Mouse (Mus musculus) intestine, embryonic 14.5 days (tissue): ENCODE data around the gene Mbtps1. TPM values are rescaled to one million over a fixed set of nuclear protein-coding genes. Genes with fewer than 3 reads are reported as not detected.

Source experiments
- ATAC-seq: fragments of 200-750 bp; cut with Nextera tagmentation; replicated peaks from 2 replicates; pipeline ENCODE4 v1.8.0; 2017; ENCODE audit warnings: low read depth, moderate number of reproducible peaks, moderate TSS enrichment, moderate library complexity; ENCODE audit not compliant: low FRiP score, low TSS enrichment
- DNase-seq: peaks from one replicate; pipeline ENCODE4 v3.0.0-alpha.2; 2018; ENCODE audit warnings: low spot score
- H3K27ac ChIP-seq: fragments of 300-500 bp; sonication (generic); 2 replicates; pipeline ENCODE4 v1.5.1; 2014; ENCODE audit warnings: low read depth, mild to moderate bottlenecking, control low read depth
- H3K27me3 ChIP-seq: fragments of 300-500 bp; sonication (generic); replicated peaks from 2 replicates; pipeline ENCODE4 v1.6.1; 2014; ENCODE audit warnings: low read length, control low read depth; ENCODE audit not compliant: control insufficient read depth, insufficient read depth
- H3K36me3 ChIP-seq: fragments of 300-500 bp; sonication (generic); 2 replicates; pipeline ENCODE4 v1.6.1; 2014; ENCODE audit warnings: low read length, control low read depth; ENCODE audit not compliant: control insufficient read depth, insufficient read depth
- H3K4me1 ChIP-seq: fragments of 300-500 bp; sonication (generic); replicated peaks from 2 replicates; pipeline ENCODE4 v1.6.1; 2014; ENCODE audit warnings: low read length, control low read depth, mixed read lengths; ENCODE audit not compliant: control insufficient read depth, insufficient read depth
- H3K4me2 ChIP-seq: fragments of 300-500 bp; sonication (generic); 2 replicates; pipeline ENCODE4 v1.6.1; 2014; ENCODE audit warnings: low read length
- H3K4me3 ChIP-seq: fragments of 300-500 bp; sonication (generic); 2 replicates; pipeline ENCODE4 v1.5.1; 2014; ENCODE audit warnings: low read depth, low read length, control low read depth, mixed read lengths
- H3K9ac ChIP-seq: fragments of 300-500 bp; sonication (generic); 2 replicates; pipeline ENCODE4 v1.6.1; 2014; ENCODE audit warnings: mild to moderate bottlenecking, low read length
- H3K9me3 ChIP-seq: fragments of 300-500 bp; sonication (generic); 2 replicates; pipeline ENCODE4 v1.6.1; 2016; ENCODE audit warnings: low read length, control low read depth; ENCODE audit not compliant: control insufficient read depth
- WGBS: fragments of 180-500 bp; shearing (Covaris S2); extraction: QIAGEN DNeasy Blood & Tissue Kit; methylation state at CpG from one replicate; pipeline ENCODE4 v1.1.7; 2014; 5-methylcytosine and 5-hydroxymethylcytosine counted together
- polyA plus RNA-seq: library from polyadenylated mRNA; unstranded; fragments of >200 nt; fragmentation: Nextera tagmentation; extraction: Ambion mirVana; gene quantifications from 2 replicates; pipeline ENCODE4 v1.2.1, GENCODE M21; 2014

Gene Mbtps1
- polyA plus RNA-seq, 1 experiment from 2014 or later: 107 TPM

DNA sequence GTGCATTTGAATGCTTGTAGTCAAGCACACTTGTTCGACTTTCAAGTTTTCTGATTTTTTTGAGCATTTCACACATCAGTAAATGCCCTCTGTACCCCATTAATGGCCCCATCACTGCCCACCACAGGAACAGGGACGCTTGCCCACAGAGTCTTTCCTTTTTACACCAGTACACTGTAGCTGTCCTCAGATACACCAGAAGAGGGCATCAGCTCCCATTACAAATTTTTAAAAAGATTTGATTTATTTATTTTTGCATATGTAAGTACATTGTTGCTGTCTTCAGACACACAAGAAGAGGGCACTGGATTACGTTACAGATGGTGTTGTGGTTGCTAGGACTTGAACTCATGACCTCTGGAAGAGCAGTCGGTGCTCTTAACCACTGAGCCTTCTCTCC, 29.8 kb upstream of the Mbtps1 start:
- DNase-seq (no peak), ATAC-seq (no peak)
- H3K4me2 ChIP-seq: no peak overlapping the region
- no peaks in the 10 kb centered on the region for H3K27me3 ChIP-seq
- no peak overlapping the region for H3K4me3 ChIP-seq
- 0 out of 2 replicates have a peak, but pooled peaks cover 4% of the 10 kb centered on the region for H3K4me1 ChIP-seq
- no peak overlapping the region for H3K27ac ChIP-seq
- WGBS: 65% methylated on average over 4 of the region's 4 CpGs
- no peaks in the 10 kb centered on the region for H3K9me3 ChIP-seq
- H3K36me3 ChIP-seq: no peaks in the 10 kb centered on the region
- H3K9ac ChIP-seq: no peak overlapping the region

DNA sequence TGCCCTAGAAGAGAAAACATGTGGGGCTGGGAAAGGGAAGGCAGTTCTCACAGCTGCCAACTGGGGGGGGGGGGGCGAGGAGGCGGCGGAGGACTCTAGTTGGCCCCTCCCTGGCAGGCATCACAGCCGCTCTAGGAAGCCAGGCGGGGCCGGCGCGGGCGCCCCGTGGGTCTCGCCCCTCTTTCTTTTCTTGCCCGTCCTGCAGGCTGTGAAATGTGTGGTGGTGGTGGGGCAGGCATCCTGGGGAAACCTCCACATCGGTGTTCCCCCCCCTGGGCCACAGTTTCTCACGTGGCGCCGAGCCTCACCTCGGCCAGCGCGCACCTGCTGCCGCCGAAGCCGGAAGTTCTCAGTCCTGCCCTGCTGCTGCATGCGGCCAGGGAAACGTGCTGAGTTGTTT, 27.4 kb upstream of the Mbtps1 start:
- WGBS: 18% methylated on average over 23 of the region's 24 CpGs
- no peak for DNase-seq
- no peak for ATAC-seq
- H3K4me3 ChIP-seq: peak overlapping the region; percentile 27
- H3K27ac ChIP-seq: no peak overlapping the region
- no peaks in the 10 kb centered on the region for H3K36me3 ChIP-seq
- no peaks in the 10 kb centered on the region for H3K27me3 ChIP-seq
- peak overlapping the region; percentile 22; the same call in 1 of the 2 replicates for H3K9ac ChIP-seq
- H3K4me2 ChIP-seq: peak overlapping the region; percentile 49
- H3K4me1 ChIP-seq: 0 out of 2 replicates have a peak, but pooled peaks cover 4% of the 10 kb centered on the region
- no peaks in the 10 kb centered on the region for H3K9me3 ChIP-seq

DNA sequence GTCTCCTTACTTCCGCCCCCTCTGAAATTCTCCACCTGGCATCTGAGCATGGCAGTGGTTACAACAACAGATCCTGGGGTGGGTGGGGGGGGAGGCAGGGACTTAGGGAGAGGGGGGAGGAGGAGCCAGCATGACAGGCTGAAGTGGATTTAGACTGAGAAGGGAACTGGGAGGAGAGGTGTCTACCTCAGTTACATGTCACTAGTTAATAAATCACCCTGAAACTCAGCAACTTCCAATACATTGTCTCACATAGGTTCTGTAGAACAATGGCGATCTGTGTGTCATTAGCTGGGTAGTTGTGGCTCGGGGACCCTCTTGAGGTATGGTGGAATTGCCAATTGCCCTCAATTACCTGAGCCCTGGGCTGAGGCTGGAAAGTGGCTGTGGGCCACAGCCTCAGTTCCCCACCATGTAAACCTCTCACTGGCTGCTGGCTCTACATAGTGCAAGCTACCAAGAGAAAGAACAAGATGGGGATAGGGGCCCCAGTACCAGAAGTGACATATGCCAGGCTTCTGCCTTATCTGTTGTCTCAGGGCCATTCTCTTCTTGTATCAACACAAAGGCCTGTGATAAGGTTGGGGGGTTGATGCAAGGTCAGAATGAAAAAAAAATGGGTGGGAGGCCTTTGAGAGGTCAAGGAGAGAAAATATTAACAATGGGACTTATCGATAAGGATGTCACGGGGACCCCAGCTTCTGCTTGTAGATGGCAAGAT, 22.1 kb upstream of the Mbtps1 start:
- Histone ChIP-seq H3K27me3 (peaks cover 7% of the 10 kb centered on the region; the same call in 1 of the 2 replicates), H3K27ac (peak overlapping the region; percentile 27; the same call in 1 of the 2 replicates), H3K9ac (no peak overlapping the region), H3K4me3 (no peak overlapping the region), H3K9me3 (no peaks in the 10 kb centered on the region), H3K36me3 (no peaks in the 10 kb centered on the region), H3K4me2 (no peak overlapping the region), H3K4me1 (no peaks in the 10 kb centered on the region; the same call in 1 of the 2 replicates)
- ATAC-seq (peak; percentile 21; the same call in 1 of the 2 replicates), DNase-seq (no peak)
- 65% methylated on average over 5 of the region's 5 CpGs for WGBS

DNA sequence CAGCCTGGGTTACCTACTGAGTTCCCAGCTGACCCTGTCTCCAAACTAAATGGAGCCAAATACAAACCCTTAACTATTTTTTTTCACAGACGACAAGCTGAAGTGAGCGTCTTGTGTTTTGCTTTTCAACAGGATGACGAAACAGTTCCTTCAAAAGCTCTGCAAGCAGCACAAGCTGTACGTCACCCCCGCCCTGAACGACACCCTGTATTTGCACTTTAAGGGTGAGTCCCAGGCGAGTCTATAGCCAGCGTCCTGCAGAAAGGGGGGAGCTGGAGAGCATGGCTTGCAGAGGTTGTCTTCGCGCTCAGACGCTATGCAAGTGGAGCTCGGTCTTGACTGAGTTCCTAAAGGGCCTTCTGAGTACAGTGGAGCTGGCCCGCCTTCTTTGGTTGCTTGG, 20.6 kb upstream of the Mbtps1 start:
- DNase-seq (no peak), ATAC-seq (no peak)
- no peaks in the 10 kb centered on the region for H3K9me3 ChIP-seq
- WGBS: 28% methylated on average over 13 of the region's 13 CpGs
- peaks cover 7% of the 10 kb centered on the region; the same call in 1 of the 2 replicates for H3K27me3 ChIP-seq
- no peak overlapping the region for H3K4me2 ChIP-seq
- no peaks in the 10 kb centered on the region; the same call in 1 of the 2 replicates for H3K4me1 ChIP-seq
- H3K36me3 ChIP-seq: no peaks in the 10 kb centered on the region
- H3K27ac ChIP-seq: no peak overlapping the region
- H3K4me3 ChIP-seq: no peak overlapping the region
- H3K9ac ChIP-seq: no peak overlapping the region

DNA sequence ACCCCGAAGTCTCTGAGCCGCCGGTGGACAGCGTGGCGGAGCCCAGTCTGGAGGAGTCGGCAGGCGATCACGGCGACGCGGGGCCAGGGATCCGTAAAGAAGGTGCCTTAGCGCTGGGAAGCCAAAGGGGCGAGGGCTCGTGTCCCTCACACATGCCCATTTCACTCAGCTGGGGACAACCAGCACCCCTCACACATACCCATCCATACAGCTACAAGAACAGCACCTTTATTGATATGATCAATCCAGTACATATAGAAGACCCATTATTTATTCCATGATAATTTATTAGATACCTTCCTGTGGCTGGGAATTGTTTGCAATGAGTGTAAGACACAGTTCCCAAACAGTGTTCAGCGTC, 16.8 kb upstream of the Mbtps1 start:
- DNase-seq: no peak
- no peaks in the 10 kb centered on the region; the same call in 1 of the 2 replicates for H3K4me1 ChIP-seq
- H3K36me3 ChIP-seq: no peaks in the 10 kb centered on the region
- 2% methylated on average over 16 of the region's 16 CpGs for WGBS
- peak overlapping the region; percentile 88 for H3K4me2 ChIP-seq
- H3K9me3 ChIP-seq: no peaks in the 10 kb centered on the region
- peak; percentile 22 for ATAC-seq
- no peak overlapping the region for H3K27ac ChIP-seq
- peak overlapping the region; percentile 68 for H3K4me3 ChIP-seq
- peak overlapping the region; percentile 67 for H3K9ac ChIP-seq
- peaks cover 12% of the 10 kb centered on the region; the same call in 1 of the 2 replicates for H3K27me3 ChIP-seq

DNA sequence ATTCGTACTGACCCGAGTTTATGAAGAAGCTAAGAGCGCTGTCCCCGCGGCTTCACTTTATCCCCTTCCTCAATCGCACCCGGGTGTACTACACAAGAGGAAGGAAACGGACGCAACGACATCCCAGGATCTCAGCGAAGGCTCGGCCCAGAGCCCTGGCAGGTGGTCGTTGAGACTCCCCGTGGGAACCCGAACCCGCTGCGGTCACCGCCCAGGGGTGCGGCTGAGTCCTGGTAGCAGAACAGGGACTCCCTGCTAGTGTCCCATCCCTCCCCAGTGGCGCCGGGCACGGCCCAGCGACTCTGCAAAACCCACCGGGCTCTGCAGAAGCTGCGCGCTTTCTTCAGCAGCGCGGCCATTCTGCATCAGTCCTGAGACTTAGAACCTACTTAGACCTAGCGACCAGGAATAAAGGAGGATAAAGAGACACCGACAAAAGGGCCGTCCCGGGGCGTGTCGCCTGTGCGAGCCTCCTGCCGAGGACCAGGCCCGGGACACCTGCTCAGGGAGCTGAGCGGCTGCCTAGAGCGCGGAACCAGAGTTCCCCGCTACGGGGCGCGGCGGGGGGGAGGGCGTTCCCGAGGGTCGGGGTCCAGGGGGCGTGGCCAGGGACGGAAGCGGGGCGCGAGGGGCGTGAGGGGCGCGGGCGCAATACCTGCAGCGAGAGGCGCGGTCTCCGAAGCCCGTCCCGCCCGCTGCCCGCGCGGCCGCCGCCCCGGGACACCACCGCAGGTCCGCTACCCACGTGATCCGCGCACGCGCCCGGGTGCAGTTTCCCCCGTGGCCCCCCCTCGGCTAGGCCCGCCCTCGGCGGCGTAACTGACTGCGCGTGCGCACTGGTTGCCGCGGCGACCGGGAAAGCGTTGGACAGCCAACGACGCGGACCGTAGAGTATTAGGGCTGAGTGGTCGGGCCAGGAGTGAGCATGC, 16.2 kb upstream of the Mbtps1 start, which contains the start of the genes Hsdl1 and Dnaaf1:
Hsdl1 (minus strand) TSS at position 747 of the 929 bp plus-strand sequence.
Dnaaf1 (plus strand) TSS at position 799 of the 929 bp plus-strand sequence.
- no peaks in the 10 kb centered on the region for H3K36me3 ChIP-seq
- no peaks in the 10 kb centered on the region for H3K9me3 ChIP-seq
- peak within 1 kb of the TSS; percentile 88 for H3K4me2 ChIP-seq
- WGBS: under 1% methylated on average over 85 of the region's 97 CpGs
- ATAC-seq: peak; percentile 89
- peak within 1 kb of the TSS; percentile 68 for H3K4me3 ChIP-seq
- DNase-seq: peak; percentile 98
- H3K27me3 ChIP-seq: peaks cover 12% of the 10 kb centered on the region; the same call in 1 of the 2 replicates
- H3K9ac ChIP-seq: peak within 1 kb of the TSS; percentile 67
- peak within 1 kb of the TSS; percentile 43; the same call in 1 of the 2 replicates for H3K27ac ChIP-seq
- no peaks in the 10 kb centered on the region; the same call in 1 of the 2 replicates for H3K4me1 ChIP-seq

DNA sequence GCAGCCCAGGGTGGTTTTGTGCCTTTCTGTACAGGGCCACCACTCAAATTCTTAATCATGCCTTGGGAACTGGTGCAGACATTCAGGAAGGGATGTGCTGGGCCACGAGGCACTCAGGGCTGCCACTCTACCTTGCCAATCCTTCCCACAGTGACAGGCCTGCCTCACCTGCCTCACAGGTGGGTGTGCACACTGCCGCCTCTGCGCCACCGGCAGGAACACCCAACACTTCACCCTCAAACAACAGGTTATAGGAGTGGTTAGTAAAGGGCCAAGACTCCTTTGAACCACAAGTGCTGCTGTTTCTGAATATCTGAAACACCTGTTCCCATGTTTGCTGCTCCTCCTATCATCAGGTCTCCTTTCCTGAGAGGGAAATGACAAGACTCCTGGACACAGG, 13.9 kb upstream of the Mbtps1 start:
- no peak overlapping the region for H3K4me2 ChIP-seq
- 74% methylated on average over 4 of the region's 4 CpGs for WGBS

DNA sequence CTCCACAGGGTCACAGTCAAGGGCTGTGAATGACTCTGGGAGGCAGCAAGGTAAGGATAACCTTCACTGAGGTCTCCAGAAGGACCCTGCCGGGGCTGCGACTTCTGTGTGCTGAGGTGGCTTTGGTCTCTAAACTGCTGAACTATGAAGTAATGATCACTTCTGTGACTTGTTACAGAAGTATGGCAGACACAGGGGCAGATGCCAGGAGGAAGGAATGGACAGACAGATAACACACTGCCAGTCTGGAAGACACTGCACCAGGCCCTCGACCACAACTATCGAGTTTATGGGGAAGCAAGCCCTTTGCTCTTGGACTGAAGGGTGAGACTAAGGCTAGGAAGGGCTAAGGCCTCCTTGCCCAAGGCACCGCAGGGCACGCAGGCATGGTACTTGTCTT, 12.6 kb upstream of the Mbtps1 start:
- no peak overlapping the region for H3K4me3 ChIP-seq
- H3K27me3 ChIP-seq: peaks cover 11% of the 10 kb centered on the region; the same call in 1 of the 2 replicates
- H3K4me2 ChIP-seq: no peak overlapping the region
- H3K9me3 ChIP-seq: no peaks in the 10 kb centered on the region
- no peak overlapping the region for H3K27ac ChIP-seq
- WGBS: 85% methylated on average over 6 of the region's 6 CpGs
- no peak overlapping the region for H3K9ac ChIP-seq
- no peaks in the 10 kb centered on the region; the same call in 1 of the 2 replicates for H3K4me1 ChIP-seq
- DNase-seq (no peak), ATAC-seq (no peak)
- H3K36me3 ChIP-seq: peaks cover 9% of the 10 kb centered on the region

More for the DNA sequence above, 13.9 kb upstream of the Mbtps1 start:
- Histone ChIP-seq H3K4me3 (no peak overlapping the region), H3K36me3 (0 out of 2 replicates have a peak, but pooled peaks cover 3% of the 10 kb centered on the region), H3K27ac (no peak overlapping the region), H3K9ac (no peak overlapping the region), H3K27me3 (peaks cover 12% of the 10 kb centered on the region; the same call in 1 of the 2 replicates), H3K9me3 (no peaks in the 10 kb centered on the region), H3K4me1 (no peaks in the 10 kb centered on the region; the same call in 1 of the 2 replicates)
- DNase-seq (no peak), ATAC-seq (no peak)
